Mouse (Mus musculus) liver, embryonic 16.5 days (tissue): ENCODE data around the gene Cxcr1. TPM values are rescaled to one million over a fixed set of nuclear protein-coding genes. Genes with fewer than 3 reads are reported as not detected.
"Not testable (repeated sequence)": the region's sequence is repeated elsewhere in the genome, so short reads cannot be mapped to it uniquely, and the experiment has no call there.

Source experiments
- ATAC-seq: fragments of 200-750 bp; cut with Nextera tagmentation; 2 replicates; pipeline ENCODE4 v1.8.0; 2017; ENCODE audit warnings: low read depth, mild to moderate bottlenecking, moderate number of reproducible peaks, moderate library complexity
- H3K27ac ChIP-seq: fragments of 300-500 bp; sonication (generic); 2 replicates; pipeline ENCODE4 v1.5.1; 2014; ENCODE audit warnings: mild to moderate bottlenecking, low read length
- H3K27me3 ChIP-seq: fragments of 300-500 bp; sonication (generic); 2 replicates; pipeline ENCODE4 v1.6.1; 2014; ENCODE audit warnings: low read depth, low read length, mixed read lengths; ENCODE audit not compliant: control insufficient read depth, insufficient read depth
- H3K36me3 ChIP-seq: fragments of 300-500 bp; sonication (generic); 2 replicates; pipeline ENCODE4 v1.6.1; 2014; ENCODE audit warnings: mild to moderate bottlenecking; ENCODE audit not compliant: control insufficient read depth, insufficient read depth
- H3K4me1 ChIP-seq: fragments of 300-500 bp; sonication (generic); 2 replicates; pipeline ENCODE4 v1.6.1; 2014; ENCODE audit warnings: low read depth, low read length, mixed read lengths; ENCODE audit not compliant: control insufficient read depth
- H3K4me2 ChIP-seq: fragments of 300-500 bp; sonication (generic); 2 replicates; pipeline ENCODE4 v1.6.1; 2014; ENCODE audit warnings: low read depth, low read length, mixed read lengths
- H3K4me3 ChIP-seq: fragments of 300-500 bp; sonication (generic); 2 replicates; pipeline ENCODE4 v1.5.1; 2014; ENCODE audit warnings: low read depth, mild to moderate bottlenecking, low read length
- H3K9ac ChIP-seq: fragments of 300-500 bp; sonication (generic); 2 replicates; pipeline ENCODE4 v1.6.1; 2014; ENCODE audit warnings: low read depth, low read length
- H3K9me3 ChIP-seq: fragments of 300-500 bp; sonication (generic); replicated peaks from 2 replicates; pipeline ENCODE4 v1.6.1; 2016; ENCODE audit warnings: low read length; ENCODE audit not compliant: control insufficient read depth
- WGBS: fragments of 180-500 bp; shearing (Covaris S2); extraction: QIAGEN DNeasy Blood & Tissue Kit; methylation state at CpG from one replicate; pipeline ENCODE4 v1.1.7; 2014; ENCODE audit not compliant: insufficient replicate concordance; 5-methylcytosine and 5-hydroxymethylcytosine counted together
- polyA plus RNA-seq: library from polyadenylated mRNA; unstranded; fragments of >200 nt; fragmentation: Nextera tagmentation; extraction: Ambion mirVana; gene quantifications from 2 replicates; pipeline ENCODE4 v1.2.1, GENCODE M21; 2015

Gene Cxcr1
- polyA plus RNA-seq, 1 experiment from 2014 or later = 0.07 TPM

DNA sequence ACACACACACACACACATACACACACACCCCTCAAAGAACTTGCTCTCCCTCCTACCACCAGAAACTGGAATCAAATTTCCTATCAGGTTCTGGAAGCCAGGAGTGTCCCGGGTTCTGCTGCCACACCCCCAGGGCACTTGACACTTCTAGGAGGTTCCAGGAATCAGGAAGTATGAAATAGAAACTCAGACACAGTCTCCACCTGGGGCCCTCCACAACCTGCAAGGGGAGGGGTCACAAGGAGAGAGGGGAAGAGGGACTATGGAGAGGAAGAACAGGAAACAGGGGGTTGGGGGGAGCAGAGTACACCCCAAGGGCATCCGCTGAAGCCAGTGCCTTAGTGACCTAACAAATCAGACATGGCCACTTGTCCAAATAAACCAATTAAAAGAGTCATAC, 13.0 kb downstream of the Cxcr1 start:
- H3K9ac ChIP-seq = no peak overlapping the region
- H3K9me3 ChIP-seq = no peaks in the 10 kb centered on the region
- H3K4me1 ChIP-seq = no peaks in the 10 kb centered on the region
- H3K36me3 ChIP-seq = no peaks in the 10 kb centered on the region
- no peak for ATAC-seq
- H3K4me3 ChIP-seq = no peak overlapping the region
- H3K27ac ChIP-seq = no peak overlapping the region
- no peak overlapping the region for H3K4me2 ChIP-seq
- 38% methylated on average over 2 of the region's 2 CpGs for WGBS
- H3K27me3 ChIP-seq = no peaks in the 10 kb centered on the region

DNA sequence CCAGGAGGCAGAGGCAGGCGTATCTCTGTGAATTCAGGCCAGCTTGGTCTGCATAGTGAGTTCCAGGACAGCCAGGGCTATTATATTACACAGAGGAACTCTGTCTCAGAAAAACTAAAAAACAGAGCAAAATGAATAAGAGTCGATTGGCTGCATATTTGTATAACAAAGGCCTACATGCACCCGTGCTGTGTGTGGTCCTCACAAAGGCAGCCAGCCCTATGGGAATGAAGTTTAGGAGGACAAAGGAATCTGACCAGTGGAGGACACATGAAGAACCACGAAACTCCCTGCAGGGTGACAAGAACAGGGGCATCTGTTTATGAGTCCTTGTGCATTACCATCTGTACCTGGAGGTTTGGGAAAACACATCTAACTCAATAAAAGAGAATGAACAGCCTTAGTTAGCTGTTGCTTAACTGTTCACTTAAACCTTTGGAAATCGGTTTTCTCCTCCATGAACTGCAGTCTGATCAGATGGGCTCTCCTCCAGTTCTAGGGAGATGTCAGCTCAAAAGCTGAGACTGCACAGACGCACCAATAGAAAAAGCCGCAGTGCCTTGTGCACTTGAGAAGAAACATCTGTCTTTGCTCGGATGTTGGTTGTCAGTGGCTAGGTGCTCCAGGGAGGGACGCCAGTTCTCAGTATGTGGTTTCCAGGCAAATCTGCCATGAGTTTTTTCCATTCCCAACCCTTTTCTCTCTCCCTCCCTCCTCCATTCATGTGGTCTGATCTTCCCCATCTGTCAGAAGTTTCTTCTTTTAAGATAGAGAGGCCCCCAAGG, 14.6 kb downstream of the Cxcr1 start:
- H3K9ac ChIP-seq = no peak overlapping the region
- no peaks in the 10 kb centered on the region; the same call in 1 of the 2 replicates for H3K4me1 ChIP-seq
- H3K4me3 ChIP-seq = no peak overlapping the region
- H3K9me3 ChIP-seq = no peaks in the 10 kb centered on the region
- ATAC-seq = no peak
- H3K4me2 ChIP-seq = no peak overlapping the region
- 45% methylated on average over 9 of the region's 9 CpGs for WGBS
- no peaks in the 10 kb centered on the region for H3K27me3 ChIP-seq
- H3K36me3 ChIP-seq = no peaks in the 10 kb centered on the region
- no peak overlapping the region for H3K27ac ChIP-seq

DNA sequence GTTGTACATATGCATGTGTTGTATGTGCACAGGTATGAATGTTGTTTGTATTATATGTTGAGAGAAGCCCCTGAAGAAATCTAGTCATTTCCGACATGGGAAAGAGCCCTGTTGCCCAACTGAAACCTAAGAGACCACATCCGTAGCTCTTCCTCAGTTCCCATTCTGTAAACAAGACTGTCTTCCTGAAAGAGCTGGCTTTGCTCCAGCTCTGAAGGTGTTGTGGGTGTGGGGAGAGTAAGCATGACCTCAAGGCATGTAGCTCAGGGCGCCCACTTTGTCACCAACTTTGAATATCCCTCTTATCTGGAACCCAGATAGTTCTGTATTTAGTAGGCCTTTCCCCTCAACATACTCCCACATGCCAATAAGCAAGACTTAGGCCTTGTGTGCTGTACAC, 15.8 kb downstream of the Cxcr1 start:
- H3K4me3 ChIP-seq = no peak overlapping the region
- no peaks in the 10 kb centered on the region for H3K27me3 ChIP-seq
- no peak overlapping the region for H3K9ac ChIP-seq
- no peak for ATAC-seq
- no peaks in the 10 kb centered on the region for H3K36me3 ChIP-seq
- 40% methylated on average over 3 of the region's 3 CpGs for WGBS
- H3K4me1 ChIP-seq = no peaks in the 10 kb centered on the region; the same call in 1 of the 2 replicates
- H3K9me3 ChIP-seq = no peaks in the 10 kb centered on the region
- H3K27ac ChIP-seq = no peak overlapping the region
- H3K4me2 ChIP-seq = no peak overlapping the region

DNA sequence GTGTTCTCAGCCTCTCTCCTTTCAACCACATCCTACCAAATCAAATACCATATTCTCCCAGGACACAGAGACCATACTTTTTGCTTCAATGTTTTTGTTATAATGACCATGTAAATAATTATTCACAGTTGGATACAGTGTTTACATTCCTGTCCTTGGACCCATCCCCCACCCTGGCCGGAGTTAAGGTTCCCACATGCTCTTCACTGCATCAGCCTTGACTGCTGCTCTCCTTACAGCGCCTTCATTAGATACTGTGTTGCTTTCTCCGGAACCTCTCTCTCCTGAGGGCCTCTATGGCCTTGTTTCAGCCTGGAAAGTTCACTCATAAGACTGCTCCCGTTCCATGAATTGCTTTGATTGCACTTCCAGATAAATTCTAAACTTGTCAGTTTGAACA, 18.7 kb downstream of the Cxcr1 start:
- no peaks in the 10 kb centered on the region; the same call in 1 of the 2 replicates for H3K4me1 ChIP-seq
- no peak overlapping the region for H3K4me2 ChIP-seq
- H3K9ac ChIP-seq = no peak overlapping the region
- no peaks in the 10 kb centered on the region for H3K36me3 ChIP-seq
- ATAC-seq = no peak
- H3K9me3 ChIP-seq = no peaks in the 10 kb centered on the region
- no peak overlapping the region for H3K4me3 ChIP-seq
- H3K27me3 ChIP-seq = no peaks in the 10 kb centered on the region
- H3K27ac ChIP-seq = no peak overlapping the region
- WGBS = 62% methylated on average over 4 of the region's 4 CpGs

DNA sequence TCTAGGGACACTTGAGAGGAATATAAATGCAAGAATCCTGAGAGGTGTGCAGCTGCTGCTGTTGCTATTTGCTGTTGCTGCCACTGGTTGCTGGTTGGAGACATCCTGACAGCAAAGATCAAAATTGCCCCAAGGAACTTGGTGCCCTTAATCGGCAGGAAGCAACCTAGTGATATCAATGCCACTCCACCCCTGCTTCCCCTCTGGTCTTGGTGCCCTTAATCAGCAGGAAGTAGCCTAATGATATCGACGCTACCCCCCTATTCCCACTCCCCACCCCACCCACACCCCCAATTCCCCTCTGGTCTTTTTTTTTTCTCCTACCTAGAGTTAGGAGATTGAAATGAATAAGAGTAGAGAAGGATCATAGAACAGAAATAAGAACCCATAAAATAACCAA, 21.7 kb downstream of the Cxcr1 start:
- Histone ChIP-seq H3K9me3 (no peaks in the 10 kb centered on the region), H3K36me3 (no peaks in the 10 kb centered on the region), H3K27ac (no peak overlapping the region), H3K4me3 (no peak overlapping the region), H3K4me2 (no peak overlapping the region), H3K4me1 (no peaks in the 10 kb centered on the region; the same call in 1 of the 2 replicates), H3K9ac (no peak overlapping the region), H3K27me3 (no peaks in the 10 kb centered on the region)
- ATAC-seq = no peak
- WGBS = 10% methylated on average over 3 of the region's 3 CpGs

DNA sequence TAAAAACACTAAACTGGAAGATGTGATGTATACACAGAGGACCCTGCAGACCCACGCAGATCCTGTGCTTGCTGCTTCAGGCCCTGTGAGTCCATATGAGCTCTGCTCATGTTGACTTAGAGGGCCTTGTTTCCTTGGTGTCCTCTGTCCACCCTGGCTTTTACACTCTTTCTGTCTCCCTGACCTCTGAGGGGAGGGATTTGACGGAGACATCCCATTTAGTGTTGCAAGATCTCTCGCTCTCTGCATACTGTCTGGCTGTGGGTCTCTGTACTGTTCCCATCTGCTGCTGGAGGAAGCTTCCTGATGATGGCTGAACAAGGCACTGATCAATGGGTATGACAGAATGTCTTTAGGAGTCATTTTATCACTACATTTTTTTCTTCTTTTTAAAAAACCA, 24.7 kb downstream of the Cxcr1 start:
- Histone ChIP-seq H3K4me2 (no peak overlapping the region), H3K27ac (no peak overlapping the region), H3K9me3 (no peaks in the 10 kb centered on the region), H3K36me3 (no peaks in the 10 kb centered on the region), H3K4me1 (peaks cover 3% of the 10 kb centered on the region), H3K4me3 (no peak overlapping the region), H3K27me3 (no peaks in the 10 kb centered on the region), H3K9ac (no peak overlapping the region)
- no peak for ATAC-seq
- 65% methylated on average over 3 of the region's 3 CpGs for WGBS

DNA sequence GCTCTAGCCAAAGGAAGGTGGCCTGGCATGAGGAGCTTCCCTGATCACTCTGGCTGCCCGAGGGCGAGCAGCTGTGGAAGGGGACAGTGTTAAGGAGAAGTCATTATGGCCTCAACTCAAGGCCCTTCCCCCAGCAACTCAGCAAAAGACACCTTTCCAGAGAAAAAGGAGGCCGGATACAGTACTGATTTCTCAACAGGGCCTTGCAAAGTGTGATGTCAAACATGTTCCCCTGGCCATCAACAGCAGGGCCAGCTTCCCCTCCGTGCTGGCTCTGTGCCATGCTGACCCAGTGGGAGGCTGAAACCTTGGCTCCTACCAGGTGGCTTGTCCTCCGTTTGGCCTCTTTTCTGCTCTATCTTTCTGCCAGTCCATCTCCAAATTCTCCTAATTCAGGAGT, 27.3 kb downstream of the Cxcr1 start:
- Histone ChIP-seq H3K4me3 (no peak overlapping the region), H3K4me1 (peaks cover 3% of the 10 kb centered on the region), H3K9ac (no peak overlapping the region), H3K9me3 (no peaks in the 10 kb centered on the region), H3K36me3 (no peaks in the 10 kb centered on the region), H3K4me2 (no peak overlapping the region), H3K27ac (peak overlapping the region; percentile 47), H3K27me3 (no peaks in the 10 kb centered on the region)
- WGBS = 51% methylated on average over 5 of the region's 5 CpGs
- peak; percentile 30; the same call in 1 of the 2 replicates for ATAC-seq

DNA sequence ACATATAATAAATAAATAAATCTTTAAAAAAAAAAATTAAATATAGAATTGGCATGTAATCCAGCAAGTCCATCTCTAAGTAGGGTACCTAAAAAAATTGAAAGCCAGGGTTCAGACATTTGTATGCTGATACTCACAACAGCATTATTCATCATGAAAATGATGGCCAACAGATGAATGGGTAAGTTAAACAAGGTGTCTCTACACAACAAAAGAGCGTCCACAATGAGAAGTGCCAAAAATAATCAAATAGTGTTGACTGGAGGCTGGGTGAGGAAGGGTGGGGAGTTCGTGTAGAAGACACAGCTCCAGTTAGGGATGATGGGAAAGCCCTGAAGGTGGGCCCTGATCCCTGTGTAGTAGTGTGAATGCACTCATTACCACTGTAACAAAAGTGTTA, 34.4 kb downstream of the Cxcr1 start:
- Histone ChIP-seq H3K9me3 (no peaks in the 10 kb centered on the region), H3K36me3 (no peaks in the 10 kb centered on the region), H3K4me1 (no peaks in the 10 kb centered on the region), H3K27ac (no peak overlapping the region), H3K9ac (no peak overlapping the region), H3K27me3 (no peaks in the 10 kb centered on the region), H3K4me3 (no peak overlapping the region), H3K4me2 (no peak overlapping the region)
- no peak for ATAC-seq
- WGBS = 37% methylated on average over 2 of the region's 2 CpGs

DNA sequence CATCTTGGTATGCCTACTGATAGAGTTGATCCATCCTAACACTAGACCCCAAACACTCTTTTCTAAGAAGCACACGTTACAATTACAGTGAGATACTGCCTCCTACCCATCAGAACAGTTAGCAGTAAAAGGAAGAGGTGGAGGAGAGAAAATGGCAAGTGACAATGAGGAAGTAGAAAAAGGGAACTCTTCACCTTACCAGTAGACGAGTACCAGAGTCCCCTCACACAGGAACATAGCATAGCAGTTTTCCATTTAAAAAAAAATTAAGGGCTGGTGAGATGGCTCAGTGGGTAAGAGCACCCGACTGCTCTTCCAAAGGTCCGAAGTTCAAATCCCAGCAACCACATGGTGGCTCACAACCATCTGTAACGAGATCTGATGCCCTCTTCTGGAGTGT, 34.8 kb downstream of the Cxcr1 start:
- H3K4me1 ChIP-seq, H3K9me3 ChIP-seq, H3K27ac ChIP-seq, H3K9ac ChIP-seq, H3K36me3 ChIP-seq, H3K4me3 ChIP-seq, H3K4me2 ChIP-seq, H3K27me3 ChIP-seq, ATAC-seq: not testable (repeated sequence)
- 27% methylated on average over 4 of the region's 5 CpGs for WGBS
